Mouse (Mus musculus) kidney, postnatal 0 days (tissue): ENCODE data around the gene Siah3. TPM values are rescaled to one million over a fixed set of nuclear protein-coding genes. Genes with fewer than 3 reads are reported as not detected.

Source experiments
- ATAC-seq: fragments of 200-750 bp; cut with Nextera tagmentation; replicated peaks from 2 replicates; pipeline ENCODE4 v1.8.0; 2017; ENCODE audit warnings: low read depth, moderate number of reproducible peaks, moderate TSS enrichment, moderate library complexity; ENCODE audit not compliant: low FRiP score
- DNase-seq: peaks from one replicate; pipeline ENCODE4 v3.0.0-alpha.2; 2016; ENCODE audit warnings: low spot score
- H3K27ac ChIP-seq: fragments of 300-500 bp; sonication (generic); 2 replicates; pipeline ENCODE4 v1.5.1; 2014; ENCODE audit warnings: mild to moderate bottlenecking
- H3K27me3 ChIP-seq: fragments of 300-500 bp; sonication (generic); 2 replicates; pipeline ENCODE4 v1.6.1; 2014; ENCODE audit warnings: low read length, mixed read lengths; ENCODE audit not compliant: insufficient read depth
- H3K36me3 ChIP-seq: fragments of 300-500 bp; sonication (generic); 2 replicates; pipeline ENCODE4 v1.6.1; 2014; ENCODE audit warnings: low read length, mixed read lengths; ENCODE audit not compliant: insufficient read depth
- H3K4me1 ChIP-seq: fragments of 300-500 bp; sonication (generic); replicated peaks from 2 replicates; pipeline ENCODE4 v1.6.1; 2014; ENCODE audit warnings: antibody characterized with exemption, low read length, mixed read lengths; ENCODE audit not compliant: insufficient read depth
- H3K4me2 ChIP-seq: fragments of 300-500 bp; sonication (generic); 2 replicates; pipeline ENCODE4 v1.6.1; 2014; ENCODE audit warnings: mild to moderate bottlenecking, low read length, moderate library complexity, mixed read lengths
- H3K4me3 ChIP-seq: fragments of 300-500 bp; sonication (generic); replicated peaks from 2 replicates; pipeline ENCODE4 v1.5.1; 2014; ENCODE audit warnings: low read depth, low read length
- H3K9ac ChIP-seq: fragments of 300-500 bp; sonication (generic); 2 replicates; pipeline ENCODE4 v1.6.1; 2014; ENCODE audit warnings: low read depth, low read length
- H3K9me3 ChIP-seq: fragments of 300-500 bp; sonication (generic); replicated peaks from 2 replicates; pipeline ENCODE4 v1.6.1; 2016; ENCODE audit warnings: low read length, inconsistent platforms, mixed read lengths
- CTCF ChIP-seq: IDR thresholded peaks from 2 replicates; pipeline ENCODE4 v1.5.1; 2016; ENCODE audit warnings: antibody characterized with exemption, low read depth, mild to moderate bottlenecking, moderate library complexity
- WGBS: fragments of 180-500 bp; shearing (Covaris S2); extraction: QIAGEN DNeasy Blood & Tissue Kit; methylation state at CpG from one replicate; pipeline ENCODE4 v1.1.7; 2014; 5-methylcytosine and 5-hydroxymethylcytosine counted together
- polyA plus RNA-seq: library from polyadenylated mRNA; unstranded; fragments of >200 nt; fragmentation: Nextera tagmentation; extraction: Ambion mirVana; gene quantifications from 2 replicates; pipeline ENCODE4 v1.2.1, GENCODE M21; 2015

Gene Siah3
- polyA plus RNA-seq, 1 experiment from 2014 or later: 0.03 TPM

GRCm38 (mm10) chr14:75453906-75454305 is 1.9 kb upstream of the Siah3 start:
- ATAC-seq: no peak
- no peak for DNase-seq
- Histone ChIP-seq H3K4me1 (no peaks in the 10 kb centered on the region), H3K36me3 (no peaks in the 10 kb centered on the region), H3K9me3 (no peaks in the 10 kb centered on the region), H3K27me3 (no peaks in the 10 kb centered on the region; the same call in 1 of the 2 replicates), H3K4me2 (no peak overlapping the region), H3K27ac (no peak overlapping the region), H3K4me3 (no peak overlapping the region), H3K9ac (no peak overlapping the region)
- TF ChIP-seq CTCF: no peak
- WGBS: 98% methylated on average over 4 of the region's 4 CpGs

DNA sequence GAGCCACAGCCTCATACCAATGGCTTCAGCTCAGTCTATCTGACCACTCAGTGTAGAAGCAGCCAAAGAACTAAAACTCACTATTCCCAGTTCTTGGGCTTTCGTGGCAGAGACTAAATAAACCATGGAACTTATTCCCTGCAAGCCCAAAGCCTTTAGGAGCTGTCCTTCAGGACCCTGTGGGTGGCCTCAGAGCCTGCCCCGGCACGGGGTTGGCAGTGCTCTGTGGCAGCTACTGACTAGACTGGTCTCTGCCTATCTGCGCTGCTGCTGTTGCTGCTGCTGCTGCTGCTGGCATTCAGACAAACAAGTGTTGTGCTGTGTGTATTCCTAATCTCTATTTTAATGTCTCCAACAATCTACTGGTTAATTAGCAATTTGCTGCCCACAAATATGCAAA is 1.1 kb upstream of the Siah3 start:
- TF ChIP-seq CTCF: no peak
- Histone ChIP-seq H3K36me3 (no peaks in the 10 kb centered on the region), H3K4me3 (no peak overlapping the region), H3K9me3 (no peaks in the 10 kb centered on the region), H3K9ac (no peak overlapping the region), H3K4me2 (no peak overlapping the region), H3K27me3 (no peaks in the 10 kb centered on the region; the same call in 1 of the 2 replicates), H3K27ac (no peak overlapping the region), H3K4me1 (no peaks in the 10 kb centered on the region)
- DNase-seq: peak; percentile 70
- WGBS: 9% methylated on average over 4 of the region's 4 CpGs
- ATAC-seq: no peak

DNA sequence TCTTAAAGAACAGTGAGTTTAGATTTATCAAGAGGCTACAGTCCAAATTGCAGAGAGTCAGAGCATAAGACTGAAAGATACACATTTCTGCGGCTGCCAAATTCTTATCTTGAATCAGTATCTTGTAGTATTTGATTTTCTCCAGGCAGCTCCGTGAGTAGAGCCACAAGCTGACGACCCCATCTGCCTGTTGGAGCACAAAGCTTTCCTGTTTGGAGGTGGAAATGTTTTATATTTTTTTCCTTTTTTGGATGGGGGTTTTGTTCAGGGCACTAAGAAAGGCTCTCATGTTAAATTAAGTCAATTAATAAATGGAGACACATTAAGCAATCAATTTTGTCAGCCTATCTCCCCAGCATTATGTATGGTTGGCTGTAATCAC is 430 bp upstream of the Siah3 start:
- peak overlapping the region; percentile 63; the same call in 1 of the 2 replicates for H3K4me2 ChIP-seq
- 42% methylated on average over 3 of the region's 3 CpGs for WGBS
- no peak for DNase-seq

DNA sequence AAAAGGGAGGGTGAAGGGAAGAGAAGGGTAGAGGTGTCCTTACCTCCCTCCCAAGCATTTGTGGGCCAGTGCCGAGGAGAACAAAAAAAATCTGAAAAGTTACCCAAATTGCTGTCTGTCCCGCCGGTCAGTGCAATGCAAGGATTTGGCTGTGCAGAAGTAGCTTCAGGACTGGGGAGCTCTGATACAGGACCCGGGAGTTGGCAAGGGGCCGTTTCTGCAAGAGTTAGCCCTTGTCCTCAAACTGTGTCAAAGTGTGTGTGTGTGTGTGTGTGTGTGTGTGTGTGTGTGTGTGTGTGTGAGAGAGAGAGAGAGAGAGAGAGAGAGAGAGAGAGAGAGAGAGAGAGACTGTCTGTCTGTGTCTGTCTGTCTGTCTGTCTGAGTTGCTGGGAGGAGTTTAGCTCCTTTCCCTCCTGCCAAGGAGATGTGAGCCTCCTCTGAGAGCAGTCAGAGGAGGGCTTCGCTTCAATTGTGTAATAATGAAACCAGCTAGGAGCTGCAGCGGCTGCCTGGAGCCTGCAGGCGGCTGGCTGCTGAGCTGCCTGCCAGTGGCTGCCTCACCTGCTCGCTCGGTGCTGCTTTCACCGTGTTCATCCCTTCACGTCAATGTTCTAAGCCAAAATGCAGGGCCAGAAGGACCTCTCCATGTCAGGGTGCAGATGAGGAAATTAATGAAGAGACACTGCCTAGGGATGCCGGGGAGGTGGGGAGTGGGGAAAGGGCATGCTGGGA is 873 bp downstream of the Siah3 start:
- no peaks in the 10 kb centered on the region for H3K9me3 ChIP-seq

More for the DNA sequence above, 430 bp upstream of the Siah3 start:
- Histone ChIP-seq H3K4me1 (no peaks in the 10 kb centered on the region), H3K9ac (no peak overlapping the region), H3K9me3 (no peaks in the 10 kb centered on the region), H3K27me3 (no peaks in the 10 kb centered on the region; the same call in 1 of the 2 replicates), H3K27ac (no peak overlapping the region), H3K36me3 (no peaks in the 10 kb centered on the region), H3K4me3 (no peak overlapping the region)
- TF ChIP-seq CTCF: no peak
- no peak for ATAC-seq

GRCm38 (mm10) chr14:75457221-75457600 is 1.4 kb downstream of the Siah3 start:
- Histone ChIP-seq H3K4me2 (peak overlapping the region; percentile 63), H3K27ac (no peak overlapping the region), H3K9ac (peak overlapping the region; percentile 27; the same call in 1 of the 2 replicates), H3K36me3 (no peaks in the 10 kb centered on the region), H3K4me1 (no peaks in the 10 kb centered on the region), H3K27me3 (no peaks in the 10 kb centered on the region; the same call in 1 of the 2 replicates), H3K4me3 (peak overlapping the region; percentile 22), H3K9me3 (no peaks in the 10 kb centered on the region)
- ATAC-seq (no peak), DNase-seq (no peak)
- no peak for TF ChIP-seq CTCF
- WGBS: 32% methylated on average over 8 of the region's 8 CpGs

More for the DNA sequence above, 873 bp downstream of the Siah3 start:
- Histone ChIP-seq H3K27me3 (no peaks in the 10 kb centered on the region; the same call in 1 of the 2 replicates), H3K4me3 (peak overlapping the region; percentile 22), H3K4me2 (peak overlapping the region; percentile 63), H3K4me1 (no peaks in the 10 kb centered on the region), H3K36me3 (no peaks in the 10 kb centered on the region), H3K9ac (peak overlapping the region; percentile 27; the same call in 1 of the 2 replicates), H3K27ac (no peak overlapping the region)
- ATAC-seq (no peak; the same call in 1 of the 2 replicates), DNase-seq (peak; percentile 64)
- peak; percentile 34; the same call in 1 of the 2 replicates for TF ChIP-seq CTCF
- 3% methylated on average over 13 of the region's 13 CpGs for WGBS

- DNase-seq (no peak), ATAC-seq (no peak)
- no peaks in the 10 kb centered on the region; the same call in 1 of the 2 replicates for H3K27me3 ChIP-seq
- WGBS: 80% methylated on average over 10 of the region's 10 CpGs
- H3K4me1 ChIP-seq: no peaks in the 10 kb centered on the region
- H3K4me3 ChIP-seq: no peak overlapping the region
- no peak overlapping the region for H3K27ac ChIP-seq
- H3K9ac ChIP-seq: no peak overlapping the region
- H3K36me3 ChIP-seq: no peaks in the 10 kb centered on the region
- H3K9me3 ChIP-seq: no peaks in the 10 kb centered on the region
- no peak for TF ChIP-seq CTCF
- no peak overlapping the region for H3K4me2 ChIP-seq
These were observed 3.6 kb downstream of the Siah3 start for GRCm38 (mm10) chr14:75459431-75459830.
